Mouse (Mus musculus): Measurements from ENCODE around the gene Rec8.

Gene Rec8

DNA sequence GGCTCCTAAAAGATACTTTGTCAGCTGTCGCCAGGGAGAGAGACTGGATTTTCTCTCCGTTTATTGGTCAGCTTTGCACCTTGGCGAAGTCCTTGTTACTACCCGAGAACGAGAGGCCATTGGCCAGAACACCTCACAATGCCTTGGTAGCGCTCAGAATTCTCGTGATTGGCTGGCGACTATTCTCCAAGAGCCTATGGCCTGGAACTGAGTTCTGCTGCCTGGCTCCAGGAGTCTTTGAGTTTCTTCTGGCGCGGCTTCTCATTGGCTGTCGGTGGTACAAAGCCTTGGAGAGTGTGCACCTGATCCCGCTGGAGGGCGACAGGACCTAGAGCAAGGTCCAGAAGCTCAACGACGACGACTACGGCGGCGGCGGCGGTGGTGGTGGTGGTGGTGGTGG is at the start of gene Rec8:
Gene Rec8 (plus strand): TSS at position 216 of the 400 bp plus-strand sequence.
- in situ Hi-C loops (cut with MboI, MseI) = no loop called here

GRCm38 (mm10) chr14:55570588-55570987 is 47.2 kb upstream of the Rec8 start:
- in situ Hi-C loops (cut with MboI, MseI) = no loop called here

DNA sequence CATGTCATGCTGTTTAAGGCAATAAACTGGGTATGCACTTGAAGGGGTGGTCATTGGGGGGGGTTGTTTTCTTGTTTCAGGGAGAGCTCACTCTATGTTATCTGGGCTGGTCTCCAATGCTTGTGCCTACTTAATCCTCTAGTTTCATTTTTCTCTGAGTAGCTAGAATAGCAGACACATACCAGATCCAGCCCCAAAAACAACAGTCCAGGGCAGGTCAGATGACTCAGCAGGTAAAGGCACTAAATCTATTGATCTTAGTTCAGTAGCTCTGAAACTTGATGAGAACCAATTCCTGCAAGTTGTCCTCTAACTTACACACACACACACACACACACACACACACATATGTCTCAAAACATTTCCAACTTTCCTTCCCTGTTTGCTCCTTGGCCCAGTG is 46.1 kb upstream of the Rec8 start:
- in situ Hi-C loops (cut with MboI, MseI) = no loop called here

- in situ Hi-C loops (cut with MboI, MseI) = no loop called here
Measured at GRCm38 (mm10) chr14:55575302-55575701, 42.5 kb upstream of the Rec8 start, which contains the start of gene Fitm1. Fitm1 (plus strand) TSS chr14:55575617.

GRCm38 (mm10) chr14:55575711-55576110 is 42.1 kb upstream of the Rec8 start:
- in situ Hi-C loops (cut with MboI, MseI) = no loop called here

GRCm38 (mm10) chr14:55576376-55576775 is 41.5 kb upstream of the Rec8 start:
- in situ Hi-C loops (cut with MboI, MseI) = no loop called here

DNA sequence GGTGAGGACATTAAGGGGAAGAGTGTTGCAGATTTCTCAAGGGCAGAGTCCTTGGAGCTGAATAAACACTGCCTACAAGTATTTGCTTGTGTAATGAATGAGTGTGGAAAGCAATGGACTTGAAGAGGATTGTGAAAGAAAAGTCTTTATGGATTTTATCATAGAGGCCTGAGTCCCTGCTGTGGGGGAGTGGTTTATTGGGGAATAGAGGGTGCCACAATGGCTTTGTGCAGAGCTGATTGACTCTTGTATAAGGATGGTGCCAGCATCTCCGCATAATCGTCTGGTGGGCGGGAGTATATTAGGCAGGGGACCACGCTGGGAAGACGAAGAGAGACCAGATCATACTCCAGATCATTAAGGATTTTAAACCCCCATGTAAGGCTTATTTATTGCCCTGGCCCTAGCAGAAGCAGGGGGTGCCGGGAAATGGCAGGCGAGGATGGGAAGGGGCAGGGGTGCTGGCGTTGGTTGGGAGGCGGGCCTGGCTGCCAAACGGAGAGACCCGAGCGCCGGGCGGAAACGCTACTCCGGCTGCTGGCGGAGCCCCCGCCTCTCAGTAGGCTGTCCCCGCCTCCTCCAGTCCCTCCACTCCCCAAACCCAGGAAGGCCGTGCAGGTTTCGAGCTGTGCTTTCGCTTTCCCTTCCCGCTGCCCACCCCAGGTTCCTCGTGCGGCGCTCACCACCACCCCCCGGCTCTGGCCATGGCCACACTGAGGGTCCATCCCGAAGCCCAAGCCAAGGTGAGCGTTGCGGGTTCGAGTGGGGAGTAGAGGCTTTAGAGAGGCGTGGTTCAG is 39.8 kb upstream of the Rec8 start, which contains the start of gene Psme1:
Gene Psme1 (plus strand): TSS at position 253 of the 797 bp plus-strand sequence.
- in situ Hi-C loops (cut with MboI, MseI) = no loop called here

- in situ Hi-C loops (cut with MboI, MseI) = no loop called here
Measured at GRCm38 (mm10) chr14:55578668-55579269, 39.1 kb upstream of the Rec8 start.

GRCm38 (mm10) chr14:55579511-55580496 is 38.0 kb upstream of the Rec8 start:
- in situ Hi-C loops (cut with MboI, MseI) = no loop called here

- in situ Hi-C loops (cut with MboI, MseI) = no loop called here
Measured at GRCm38 (mm10) chr14:55580731-55581130, 37.1 kb upstream of the Rec8 start.

DNA sequence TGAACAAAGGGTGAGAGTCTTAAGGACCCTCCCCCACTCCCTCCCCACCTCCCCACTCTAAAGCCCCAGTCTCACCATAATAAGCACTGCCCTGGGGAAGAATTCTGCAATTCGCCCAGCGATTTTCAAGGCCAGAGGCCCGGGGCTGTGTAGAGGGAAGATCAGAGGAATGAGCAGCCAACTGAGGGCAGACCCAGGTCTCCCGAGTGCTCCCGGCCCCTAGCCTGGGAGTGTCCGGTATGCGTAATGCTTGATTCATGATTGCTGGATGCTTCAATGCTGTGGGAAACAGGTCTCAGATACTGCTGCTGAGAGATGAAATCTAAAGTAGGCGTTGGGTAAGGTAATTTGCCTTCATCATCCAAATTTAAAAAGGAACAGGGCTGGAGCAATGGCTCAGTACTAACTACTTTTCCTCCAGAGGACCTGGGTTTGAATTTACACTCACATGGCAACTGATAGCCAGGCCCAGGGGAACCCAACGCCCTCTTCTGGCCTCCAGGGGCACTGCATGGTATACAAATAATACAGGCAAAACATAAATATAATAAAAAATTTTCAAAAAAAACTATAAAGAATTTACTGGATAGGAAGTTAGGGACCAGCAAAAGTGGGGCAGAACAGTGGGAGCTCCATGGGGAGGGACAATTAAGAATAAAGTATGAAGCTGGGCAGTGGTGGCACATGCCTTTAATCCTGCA is 35.7 kb upstream of the Rec8 start:
- in situ Hi-C loops (cut with MboI, MseI) = no loop called here

DNA sequence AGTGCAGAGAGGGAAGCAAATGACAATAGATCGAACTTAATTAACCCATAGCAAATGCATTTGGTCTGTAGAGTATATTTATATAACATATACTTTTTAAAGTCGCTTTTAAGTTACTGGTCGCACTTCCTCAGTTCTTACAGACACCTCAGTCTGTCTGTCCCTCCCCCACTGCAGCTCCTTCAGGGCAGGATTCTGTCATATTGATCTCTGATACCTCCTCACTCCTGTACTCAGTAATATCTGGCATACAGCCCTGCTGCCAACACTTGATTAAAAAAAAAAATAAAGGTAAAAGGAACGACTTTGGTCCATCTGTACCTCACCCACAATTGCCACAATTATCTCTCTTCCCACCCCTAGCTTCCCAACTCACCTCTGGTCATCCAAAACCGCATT is 33.5 kb upstream of the Rec8 start:
- in situ Hi-C loops (cut with MboI, MseI) = no loop called here

GRCm38 (mm10) chr14:55584702-55585565 is 32.9 kb upstream of the Rec8 start, which contains the start of gene Emc9:
Emc9 (minus strand) TSS chr14:55585302.
- in situ Hi-C loops (cut with MboI, MseI) = no loop called here

DNA sequence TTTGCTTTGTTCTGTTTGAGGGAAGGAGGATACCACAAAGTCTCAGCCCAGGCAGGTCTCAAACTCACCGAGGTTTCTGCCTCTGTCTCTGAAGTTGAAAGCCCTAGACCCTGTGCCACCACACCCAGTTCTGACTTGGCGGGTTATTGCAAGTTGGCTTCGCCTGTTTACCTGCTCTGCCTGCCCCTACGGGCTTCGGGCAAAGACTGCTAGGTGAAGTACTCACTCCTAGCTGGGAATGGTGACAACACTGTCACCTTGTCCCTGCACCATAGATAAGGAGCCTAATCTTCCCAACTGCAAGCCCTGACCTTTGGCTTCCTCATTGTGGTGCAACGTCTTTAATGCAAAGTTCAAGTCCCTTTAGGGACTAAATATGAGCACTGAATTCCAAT is 32.3 kb upstream of the Rec8 start:
- in situ Hi-C loops (cut with MboI, MseI) = no loop called here

- in situ Hi-C loops (cut with MboI, MseI) = no loop called here
Measured at GRCm38 (mm10) chr14:55586149-55586548, 31.7 kb upstream of the Rec8 start.

DNA sequence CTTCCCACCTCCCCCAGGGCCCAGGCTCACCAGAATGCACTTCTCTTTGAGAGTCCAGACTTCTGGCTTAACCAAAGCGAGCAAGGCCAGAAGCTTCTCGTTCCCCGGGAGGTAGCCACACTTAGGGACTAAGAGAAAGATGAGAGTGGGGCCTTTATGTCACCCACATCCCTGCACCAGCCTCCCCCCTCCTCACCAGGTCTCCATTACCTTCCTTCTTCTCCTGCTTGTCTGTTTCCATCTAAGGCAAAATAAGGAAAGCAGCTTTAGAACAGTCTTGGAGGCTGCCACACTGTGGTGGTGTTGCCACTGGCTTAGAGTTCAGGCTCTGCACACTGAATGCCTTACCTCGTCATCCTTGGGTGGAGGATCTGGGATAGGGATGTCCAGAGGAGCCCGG is 28.6 kb upstream of the Rec8 start:
- in situ Hi-C loops (cut with MboI, MseI) = no loop called here

DNA sequence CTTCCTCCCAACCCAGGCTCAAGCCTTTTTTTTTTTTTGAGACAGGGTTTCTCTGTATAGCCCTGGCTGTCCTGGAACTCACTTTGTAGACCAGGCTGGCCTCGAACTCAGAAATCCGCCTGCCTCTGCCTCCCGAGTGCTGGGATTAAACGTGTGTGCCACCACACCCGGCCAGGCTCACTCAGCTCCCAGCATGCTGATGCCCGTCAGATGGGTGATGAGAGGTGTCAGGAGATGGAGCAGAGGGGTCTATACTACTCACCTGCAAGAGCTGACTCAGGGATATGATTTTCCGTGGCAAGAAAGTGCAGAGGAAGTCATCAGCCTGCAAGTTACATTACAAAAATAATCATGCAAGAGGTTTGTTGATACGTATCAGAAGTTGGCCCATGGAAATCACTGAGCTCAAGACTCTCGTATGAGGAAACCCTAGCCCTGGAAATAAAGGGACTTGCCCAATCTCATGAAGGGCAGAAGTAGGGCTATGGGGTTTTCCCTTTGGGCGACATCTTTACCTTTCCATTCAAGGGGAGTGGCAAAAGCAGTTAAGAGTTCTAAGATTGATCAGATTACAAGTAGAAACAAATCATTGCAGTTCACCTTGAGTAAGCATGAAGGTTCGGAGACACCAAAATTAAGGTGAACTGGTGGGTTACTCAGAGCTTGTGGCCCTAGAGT is 27.9 kb upstream of the Rec8 start:
- in situ Hi-C loops (cut with MboI, MseI) = no loop called here

GRCm38 (mm10) chr14:55590748-55591330 is 27.0 kb upstream of the Rec8 start, which contains the start of gene Psme2:
Psme2 (minus strand) TSS chr14:55591113.
- in situ Hi-C loops (cut with MboI, MseI) = no loop called here

- in situ Hi-C loops (cut with MboI, MseI) = no loop called here
Measured at GRCm38 (mm10) chr14:55591331-55591891, 26.4 kb upstream of the Rec8 start, which contains the start of gene Rnf31. Rnf31 (plus strand) TSS chr14:55591708.
